Mouse (Mus musculus): ENCODE measurements around the gene Lmod2.

Gene Lmod2

GRCm38 (mm10) chr6:24641286-24641685 is 43.7 kb downstream of the Lmod2 start:
- no peak for DNase-seq (ENCODE audit: low read depth, low spot score)

GRCm38 (mm10) chr6:24642161-24642560 is 44.6 kb downstream of the Lmod2 start:
- DNase-seq (ENCODE audit: low read depth, low spot score): no peak

- no peak for DNase-seq (ENCODE audit: low read depth, low spot score)
Observed at GRCm38 (mm10) chr6:24642960-24643359, 45.4 kb downstream of the Lmod2 start.

DNA sequence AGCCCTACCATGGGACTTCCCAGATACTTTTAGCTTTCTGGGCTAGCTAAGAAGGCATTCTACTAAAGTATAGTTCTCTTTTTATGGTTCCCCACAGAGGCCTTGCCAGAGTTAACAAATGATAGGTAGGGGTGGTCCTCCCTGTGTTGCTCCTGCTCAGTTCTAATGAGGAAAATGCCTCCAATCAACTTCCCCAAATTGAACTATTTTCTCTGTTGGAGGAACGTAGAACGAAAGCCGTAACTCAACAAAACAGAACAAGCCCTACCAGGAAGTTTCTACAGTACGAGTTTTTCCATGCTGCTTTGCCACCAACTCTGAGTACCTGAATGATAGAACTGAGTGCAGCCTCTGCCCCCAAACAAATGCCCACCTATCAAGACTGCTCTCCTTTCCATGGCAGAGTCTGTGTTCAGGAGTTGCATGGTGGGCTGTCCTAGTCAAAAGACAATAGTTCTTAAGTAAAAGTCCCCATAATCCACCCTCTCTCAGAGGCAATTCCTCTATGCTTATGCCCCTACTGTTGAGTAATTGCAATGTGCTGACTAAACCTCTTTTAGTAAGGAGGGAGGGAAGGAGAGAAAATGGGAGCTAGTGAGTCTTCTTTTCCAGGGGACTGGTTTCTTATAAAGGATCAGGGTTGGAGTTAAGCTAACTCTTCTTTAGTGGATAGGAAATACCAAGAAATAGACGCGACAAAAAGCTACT is 47.9 kb downstream of the Lmod2 start:
- no peak for DNase-seq (ENCODE audit: low read depth, low spot score)

- no peak for DNase-seq (ENCODE audit: low read depth, low spot score)
Observed at GRCm38 (mm10) chr6:24647103-24647691, 49.6 kb downstream of the Lmod2 start.

- no peak for DNase-seq (ENCODE audit: low read depth, low spot score)
Observed at GRCm38 (mm10) chr6:24648403-24648802, 50.8 kb downstream of the Lmod2 start.

DNA sequence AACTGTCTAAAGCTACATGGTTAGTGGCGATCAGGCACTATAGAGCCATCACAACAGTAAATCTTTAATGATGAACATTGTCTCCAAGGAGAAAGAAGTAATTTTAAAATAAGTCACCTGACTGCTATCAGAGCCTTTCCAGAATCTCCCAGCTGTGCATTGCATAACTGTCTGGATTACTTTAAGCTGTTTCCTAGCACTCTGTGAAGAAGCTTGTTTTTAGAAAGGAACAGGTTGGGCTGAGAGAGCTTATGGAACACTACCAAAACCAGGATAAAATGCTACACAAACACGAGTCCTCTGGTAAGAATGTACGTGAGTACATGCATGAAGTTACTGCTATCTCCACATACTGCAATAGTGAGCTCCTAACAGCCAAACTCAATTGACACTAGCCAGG is 53.2 kb downstream of the Lmod2 start:
- peak; percentile 88 for DNase-seq (ENCODE audit: low read depth, low spot score)

DNA sequence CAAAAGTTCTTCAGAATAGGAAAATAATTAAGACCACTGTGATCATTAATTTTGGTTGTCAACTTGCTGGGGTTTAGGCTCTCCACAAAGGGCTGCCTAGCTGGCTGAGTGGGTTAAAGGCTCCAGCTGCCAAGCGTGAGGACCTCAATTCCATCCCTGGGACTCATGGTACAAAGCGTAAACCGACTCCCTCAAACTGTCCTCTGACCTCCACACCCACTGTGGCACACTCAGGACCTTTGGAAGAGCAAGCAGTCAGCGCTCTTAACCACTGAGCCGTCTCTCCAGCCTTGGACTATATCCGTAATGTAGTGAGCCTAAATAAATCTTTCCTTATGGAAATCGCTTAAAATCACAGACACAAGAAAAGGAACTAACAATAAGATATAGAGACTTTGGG is 54.0 kb downstream of the Lmod2 start:
- no peak for DNase-seq (ENCODE audit: low read depth, low spot score)

All from brain, adult 2 months (tissue).